In the genomic region with DNA sequence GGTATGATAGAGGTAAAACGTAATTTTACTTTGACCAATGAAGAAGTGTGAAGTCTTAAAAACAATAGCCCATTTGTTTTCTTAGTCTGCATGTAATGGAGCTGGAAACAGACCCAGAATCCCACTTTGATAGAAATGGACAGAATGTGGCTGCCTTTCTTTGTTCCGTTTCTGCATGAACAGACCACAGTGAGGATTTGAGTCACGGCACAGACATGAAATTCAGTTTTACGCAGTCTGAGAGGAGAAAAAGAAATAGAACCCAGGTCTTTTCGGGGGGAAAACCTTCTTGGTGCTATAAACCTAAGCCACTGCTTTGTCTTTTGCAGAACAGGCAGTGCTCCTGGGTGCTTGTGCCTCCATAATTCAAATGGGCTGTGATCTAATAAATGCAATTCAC, we compare ENCODE assay signal across 20 mouse cellular contexts.
DNase-seq lines count a peak whose midpoint lies in the region; ATAC-seq lines count a peak whose summit lies in the region.
"Had no signal": no experiment of that assay in that cellular context is flagged by ENCODE, and none has a peak within 500 bp of the region (broad histone marks: within the 10 kb centered on the region; RNA-seq: fewer than 3 reads in every experiment).

No protein-coding gene starts in this region.

- DNase-seq in limb, embryonic 10.5 days (ENCODE audit: low spot score), result no peak
- peak; percentile 18 for DNase-seq in embryo, embryonic 11 days
- no peak for DNase-seq in adrenal gland, adult (ENCODE audit: inconsistent age in 2 of 2, low spot score in 1 of 2)
- no peak for DNase-seq in c-Kit-positive CD71-positive TER-119-positive erythroid progenitor cells, embryonic 14.5 days (ENCODE audit: low spot score)
- DNase-seq: adrenal gland, postnatal 36 days; cerebellum, adult 9-11 months; kidney, postnatal 10 days; layer of hippocampus, adult 9-11 months; right cerebral cortex, postnatal 14 days had no signal

- no peaks in the 10 kb centered on the region for H3K36me3 ChIP-seq in limb, embryonic 12.5 days
- H3K36me3 ChIP-seq in limb, embryonic 10.5 days, result no peaks in the 10 kb centered on the region
- H3K36me3 ChIP-seq in hindbrain, embryonic 15.5 days, result no peaks in the 10 kb centered on the region
- H3K36me3 ChIP-seq in neural tube, embryonic 15.5 days, result no peaks in the 10 kb centered on the region
- no peaks in the 10 kb centered on the region for H3K36me3 ChIP-seq in kidney, embryonic 15.5 days
- H3K36me3 ChIP-seq: embryonic facial prominence, embryonic 13.5 days; heart, embryonic 12.5 days; limb, embryonic 13.5 days; liver, embryonic 15.5 days had no signal

- H3K27ac ChIP-seq in limb, embryonic 12.5 days, result no peak overlapping the region
- no peak overlapping the region; the same call in 1 of the 2 replicates for H3K27ac ChIP-seq in limb, embryonic 10.5 days
- H3K27ac ChIP-seq in hindbrain, embryonic 15.5 days (replicated peaks), result no peak overlapping the region
- no peak overlapping the region for H3K27ac ChIP-seq in neural tube, embryonic 15.5 days (replicated peaks)
- no peak overlapping the region for H3K27ac ChIP-seq in kidney, embryonic 15.5 days
- H3K27ac ChIP-seq: embryonic facial prominence, embryonic 13.5 days; limb, embryonic 13.5 days; liver, embryonic 15.5 days had no signal

- H3K9ac ChIP-seq in limb, embryonic 12.5 days (replicated peaks), result no peak overlapping the region
- no peak overlapping the region for H3K9ac ChIP-seq in hindbrain, embryonic 15.5 days
- 0 out of 2 replicates have a peak overlapping the region, but pooled peaks have one; percentile 26 for H3K9ac ChIP-seq in neural tube, embryonic 15.5 days (replicated peaks)
- H3K9ac ChIP-seq in kidney, embryonic 15.5 days, result no peak overlapping the region
- H3K9ac ChIP-seq: embryonic facial prominence, embryonic 13.5 days; heart, embryonic 12.5 days; limb, embryonic 13.5 days; liver, embryonic 15.5 days had no signal

- H3K4me3 ChIP-seq in limb, embryonic 12.5 days (replicated peaks), result no peak overlapping the region
- H3K4me3 ChIP-seq in limb, embryonic 10.5 days, result no peak overlapping the region
- no peak overlapping the region for H3K4me3 ChIP-seq in hindbrain, embryonic 15.5 days
- no peak overlapping the region for H3K4me3 ChIP-seq in neural tube, embryonic 15.5 days (replicated peaks)
- H3K4me3 ChIP-seq in kidney, embryonic 15.5 days (replicated peaks), result no peak overlapping the region
- H3K4me3 ChIP-seq: embryonic facial prominence, embryonic 13.5 days; heart, embryonic 12.5 days; limb, embryonic 13.5 days; liver, embryonic 15.5 days; myocyte had no signal

- 0 out of 2 replicates have a peak overlapping the region, but pooled peaks have one; percentile 4 for H3K4me2 ChIP-seq in limb, embryonic 12.5 days
- peak overlapping the region; percentile 25; the same call in 1 of the 2 replicates for H3K4me2 ChIP-seq in hindbrain, embryonic 15.5 days
- peak overlapping the region; percentile 38 for H3K4me2 ChIP-seq in neural tube, embryonic 15.5 days
- H3K4me2 ChIP-seq in kidney, embryonic 15.5 days, result no peak overlapping the region; the same call in 1 of the 2 replicates
- H3K4me2 ChIP-seq: embryonic facial prominence, embryonic 13.5 days; heart, embryonic 12.5 days; limb, embryonic 13.5 days; liver, embryonic 15.5 days had no signal

- 0 out of 2 replicates have a peak, but pooled peaks cover 3% of the 10 kb centered on the region for H3K4me1 ChIP-seq in limb, embryonic 12.5 days (replicated peaks)
- peaks cover 28% of the 10 kb centered on the region for H3K4me1 ChIP-seq in limb, embryonic 10.5 days
- H3K4me1 ChIP-seq in hindbrain, embryonic 15.5 days (replicated peaks), result 0 out of 2 replicates have a peak, but pooled peaks cover 3% of the 10 kb centered on the region
- peaks cover 9% of the 10 kb centered on the region for H3K4me1 ChIP-seq in neural tube, embryonic 15.5 days
- peaks cover 21% of the 10 kb centered on the region for H3K4me1 ChIP-seq in kidney, embryonic 15.5 days
- H3K4me1 ChIP-seq: embryonic facial prominence, embryonic 13.5 days; heart, embryonic 12.5 days; limb, embryonic 13.5 days; liver, embryonic 15.5 days had no signal

- WGBS in limb, embryonic 12.5 days, result 22% methylated on average over 5 of the region's 5 CpGs
- 40% methylated on average over 5 of the region's 5 CpGs for WGBS in limb, embryonic 10.5 days
- WGBS in hindbrain, embryonic 15.5 days, result 31% methylated on average over 5 of the region's 5 CpGs
- WGBS in neural tube, embryonic 15.5 days, result 10% methylated on average over 5 of the region's 5 CpGs
- WGBS in kidney, embryonic 15.5 days, result 31% methylated on average over 5 of the region's 5 CpGs

- no peaks in the 10 kb centered on the region for H3K9me3 ChIP-seq in limb, embryonic 12.5 days
- no peaks in the 10 kb centered on the region for H3K9me3 ChIP-seq in limb, embryonic 10.5 days (replicated peaks)
- H3K9me3 ChIP-seq in hindbrain, embryonic 15.5 days, result no peaks in the 10 kb centered on the region
- H3K9me3 ChIP-seq in neural tube, embryonic 15.5 days (replicated peaks), result no peaks in the 10 kb centered on the region
- H3K9me3 ChIP-seq in kidney, embryonic 15.5 days (replicated peaks), result no peaks in the 10 kb centered on the region
- H3K9me3 ChIP-seq: embryonic facial prominence, embryonic 13.5 days; heart, embryonic 12.5 days; limb, embryonic 13.5 days; liver, embryonic 15.5 days had no signal

- no peaks in the 10 kb centered on the region for H3K27me3 ChIP-seq in limb, embryonic 12.5 days
- H3K27me3 ChIP-seq in limb, embryonic 10.5 days (ENCODE audit: low read depth, poor library complexity, severe bottlenecking), result no peaks in the 10 kb centered on the region
- H3K27me3 ChIP-seq in hindbrain, embryonic 15.5 days, result no peaks in the 10 kb centered on the region
- H3K27me3 ChIP-seq in neural tube, embryonic 15.5 days (replicated peaks), result no peaks in the 10 kb centered on the region
- no peaks in the 10 kb centered on the region for H3K27me3 ChIP-seq in kidney, embryonic 15.5 days
- H3K27me3 ChIP-seq: embryonic facial prominence, embryonic 13.5 days; heart, embryonic 12.5 days; limb, embryonic 13.5 days; liver, embryonic 15.5 days had no signal

- ATAC-seq in limb, embryonic 12.5 days (ENCODE audit: insufficient number of reproducible peaks, insufficient read depth, low FRiP score, low TSS enrichment, low read depth), result no peak
- no peak for ATAC-seq in hindbrain, embryonic 15.5 days (ENCODE audit: low FRiP score, low read depth)
- 0 out of 2 replicates have a peak, but pooled peaks have one; percentile 35 for ATAC-seq in neural tube, embryonic 15.5 days (ENCODE audit: low FRiP score)
- ATAC-seq in kidney, embryonic 15.5 days (replicated peaks; ENCODE audit: low FRiP score), result no peak
- ATAC-seq: intestine, embryonic 16.5 days; lung, postnatal 0 days had no signal
